Mouse (Mus musculus): ENCODE results near the gene Hes3.

Gene Hes3

DNA sequence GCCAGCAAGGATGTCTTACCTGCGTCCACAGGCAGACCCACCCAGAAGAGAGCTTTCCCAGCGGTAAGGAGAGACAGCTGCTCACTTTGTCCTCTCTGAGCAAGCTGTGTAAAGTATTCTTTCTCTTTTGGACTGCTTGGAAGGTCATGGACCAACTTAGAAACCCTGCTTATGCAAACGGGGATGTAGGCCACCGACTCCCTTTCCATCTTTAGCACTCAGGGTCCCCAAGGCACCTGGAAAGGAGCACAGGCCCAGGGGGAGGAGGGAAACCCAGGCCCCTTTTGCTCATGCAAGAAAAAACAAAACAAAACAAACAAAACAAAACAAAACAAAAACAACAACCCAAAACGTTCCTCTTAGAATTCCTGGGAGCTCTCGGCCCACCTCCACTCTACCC is at the start of gene Hes3:
Hes3 (minus strand) TSS at position 101 of the 400 bp plus-strand sequence.
- no peak for DNase-seq (ENCODE audit: low spot score)

DNA sequence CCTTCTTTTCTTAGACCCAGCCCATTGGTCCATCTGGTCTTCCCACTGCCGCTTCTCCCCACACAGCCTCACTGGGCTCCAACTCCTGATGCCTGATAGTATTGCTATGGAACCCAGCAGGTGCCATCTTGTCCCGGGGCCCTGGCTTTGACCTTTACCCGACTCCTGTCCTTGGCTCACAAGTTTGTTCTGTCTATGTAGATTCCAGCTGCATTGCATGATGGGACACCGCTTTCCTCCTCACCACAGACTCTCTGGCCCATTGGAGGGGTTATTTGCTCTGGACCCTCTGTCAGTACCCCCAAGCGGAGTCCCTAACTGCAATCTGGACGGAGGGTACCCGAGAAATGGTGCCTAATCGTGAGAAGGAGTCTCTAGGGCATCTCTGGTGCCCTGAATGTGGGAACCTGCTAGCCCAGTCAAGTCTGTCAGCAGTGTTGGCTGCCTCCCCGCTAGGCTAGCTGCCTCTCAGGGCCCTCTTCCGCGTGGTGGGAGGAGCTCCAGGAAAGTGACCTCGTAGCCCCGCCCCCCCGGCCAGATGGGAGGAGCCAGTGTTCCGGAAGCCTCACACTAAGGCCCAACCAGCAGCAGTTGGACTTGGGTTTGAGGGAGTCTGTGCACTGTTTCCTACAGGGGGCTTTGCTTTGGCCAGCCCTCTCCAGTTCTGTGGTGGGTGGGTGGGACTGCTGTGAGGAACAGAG is 49.3 kb upstream of the Hes3 start:
- no peak for DNase-seq (ENCODE audit: low spot score)

DNA sequence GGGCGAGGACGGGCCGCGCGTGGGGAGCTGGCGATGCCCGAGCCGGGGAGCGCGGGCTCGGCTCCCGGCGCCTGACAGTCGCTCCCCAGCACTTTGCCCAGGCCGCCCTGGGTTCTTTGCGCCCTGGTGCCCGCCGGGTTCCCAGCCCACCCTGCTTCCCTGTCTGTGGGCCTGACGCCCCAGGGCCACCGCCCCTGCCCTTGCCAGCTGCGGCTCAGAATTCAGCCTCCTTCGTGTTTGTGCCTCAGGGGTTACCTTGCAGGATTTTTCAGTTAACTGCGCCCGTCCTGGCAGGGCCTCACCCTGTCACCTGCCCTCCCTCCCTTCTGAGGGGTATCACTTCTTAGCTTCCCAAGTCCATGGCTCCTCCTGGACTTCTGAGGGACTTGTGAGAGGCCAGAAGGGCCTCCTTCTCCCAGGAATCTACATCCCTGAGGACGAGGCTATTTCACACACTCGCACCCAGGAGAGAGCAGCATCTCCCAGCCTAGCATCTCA is 47.9 kb upstream of the Hes3 start:
- DNase-seq (ENCODE audit: low spot score) = no peak

DNA sequence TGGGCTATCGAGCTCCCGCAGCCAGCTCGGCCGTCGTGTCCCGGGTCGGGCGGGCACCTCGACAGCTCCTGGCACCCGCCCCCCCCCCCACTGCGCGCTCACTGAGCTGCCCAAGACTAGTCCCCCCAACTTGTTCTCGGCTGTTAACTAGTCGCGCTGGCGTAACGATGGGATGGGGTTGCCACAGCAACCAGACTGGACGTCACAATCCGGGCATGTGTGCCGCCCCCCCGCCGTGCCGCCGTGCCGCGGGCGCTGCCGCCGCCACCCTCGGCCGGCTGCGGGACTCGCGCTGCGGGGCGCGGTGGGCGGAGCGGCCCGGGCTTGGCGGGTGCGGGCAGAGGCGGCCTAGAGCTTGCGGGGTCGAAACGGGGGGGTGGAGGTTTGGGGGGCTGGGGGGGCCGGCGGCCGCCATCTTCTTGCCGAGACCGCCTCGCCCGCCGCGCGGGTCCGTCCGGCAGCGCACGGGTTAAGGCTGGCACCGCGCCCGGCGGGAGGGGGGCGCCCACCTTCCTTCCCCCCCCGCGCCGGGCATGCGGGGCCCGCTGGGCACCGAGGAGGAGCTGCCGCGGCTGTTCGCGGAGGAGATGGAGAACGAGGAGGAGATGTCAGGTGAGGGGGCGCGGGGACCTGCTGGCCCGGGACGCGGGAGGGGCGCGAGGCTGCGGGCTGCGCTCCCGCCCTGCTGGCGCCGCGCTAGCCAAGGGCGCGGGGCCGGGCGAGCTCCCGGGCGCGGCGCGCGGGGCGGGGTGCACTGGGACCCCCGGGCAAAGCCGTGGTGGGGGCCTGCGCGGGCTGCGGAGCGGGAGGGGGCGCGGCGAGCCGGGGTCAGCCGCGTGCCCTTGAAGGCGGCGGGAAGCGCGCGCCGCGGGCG is 47.2 kb upstream of the Hes3 start, which contains the start of gene Chd5:
Chd5 (plus strand) TSS at position 233 of the 874 bp plus-strand sequence.
- no peak for DNase-seq (ENCODE audit: low spot score)

DNA sequence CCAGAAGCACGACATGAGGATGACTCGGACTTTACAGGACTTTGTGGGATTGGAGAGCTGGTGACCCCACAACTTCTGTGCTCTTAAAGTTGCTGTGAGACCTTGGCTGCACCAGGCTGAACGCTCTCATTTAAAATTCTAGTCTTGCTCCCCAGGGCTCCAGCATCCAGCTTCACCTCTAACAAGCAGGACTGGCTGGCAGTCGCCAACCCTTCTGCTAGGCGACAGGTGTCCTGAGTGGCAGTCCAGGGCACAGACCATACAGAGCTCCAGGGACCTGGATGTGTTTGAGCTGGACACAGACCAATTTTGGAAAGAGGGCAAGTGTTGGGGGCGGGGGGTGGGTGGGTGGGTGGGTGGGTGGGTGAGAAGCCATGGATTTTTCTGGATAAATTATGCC is 46.3 kb upstream of the Hes3 start:
- no peak for DNase-seq (ENCODE audit: low spot score)

DNA sequence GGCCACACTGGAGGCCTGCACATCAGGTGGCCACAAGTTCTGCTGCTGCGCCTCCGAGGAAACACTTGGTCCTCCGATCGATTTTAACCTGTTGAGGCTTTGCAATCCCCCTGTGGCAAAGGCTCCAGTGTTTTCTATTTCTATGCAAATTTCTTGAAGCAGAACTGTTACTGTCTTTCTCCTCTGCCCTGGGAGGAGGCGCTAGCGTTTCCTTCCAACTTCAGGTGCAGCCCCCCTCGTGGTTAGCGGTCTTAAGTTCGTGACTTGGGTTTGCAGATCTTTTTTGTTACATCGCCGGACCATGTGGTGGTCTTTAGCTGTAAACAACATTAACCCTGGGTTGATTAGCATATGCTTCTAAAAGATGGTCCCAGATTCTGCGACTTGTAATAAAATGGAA is 42.1 kb upstream of the Hes3 start:
- no peak for DNase-seq (ENCODE audit: low spot score)

DNA sequence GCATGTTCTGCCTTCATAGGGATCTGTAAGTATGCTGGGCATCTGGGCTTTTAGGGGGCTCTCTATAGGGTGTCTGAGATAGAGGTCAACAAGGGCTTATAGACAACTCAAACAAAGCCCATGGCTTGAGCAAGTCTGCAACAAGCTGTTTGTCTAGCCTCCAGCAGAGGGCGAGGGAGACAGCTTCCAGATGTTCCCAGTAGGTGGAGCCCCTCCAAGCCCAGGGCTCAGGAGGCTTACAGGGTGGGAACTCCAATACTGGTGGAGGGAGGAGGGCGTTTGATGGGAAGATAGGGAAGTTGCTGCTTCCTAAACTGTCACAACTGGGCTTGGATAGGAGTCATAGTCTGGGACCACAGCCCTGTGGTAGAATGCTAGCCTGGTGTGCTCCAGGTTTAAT is 41.5 kb upstream of the Hes3 start:
- peak; percentile 58 for DNase-seq (ENCODE audit: low spot score)

DNA sequence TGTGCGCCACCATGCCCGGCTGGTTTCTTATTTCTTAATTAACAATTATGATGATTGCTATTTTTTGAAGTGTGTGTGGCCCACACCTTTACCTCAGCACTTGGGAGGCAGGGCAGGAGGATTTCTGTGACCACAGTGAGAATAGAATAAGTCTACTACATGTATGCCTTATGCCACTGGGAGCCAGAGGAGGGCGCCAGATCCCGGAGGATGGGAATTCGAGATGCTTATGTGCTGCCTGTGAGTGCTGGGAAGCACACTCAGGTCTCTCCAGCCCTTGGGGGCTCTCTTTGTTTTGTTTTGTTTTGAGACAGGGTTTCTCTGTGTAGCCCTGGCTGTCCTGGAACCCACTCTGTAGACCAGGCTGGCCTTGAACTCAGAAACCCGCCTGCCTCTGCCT is 37.2 kb upstream of the Hes3 start:
- no peak for DNase-seq (ENCODE audit: low spot score)

DNA sequence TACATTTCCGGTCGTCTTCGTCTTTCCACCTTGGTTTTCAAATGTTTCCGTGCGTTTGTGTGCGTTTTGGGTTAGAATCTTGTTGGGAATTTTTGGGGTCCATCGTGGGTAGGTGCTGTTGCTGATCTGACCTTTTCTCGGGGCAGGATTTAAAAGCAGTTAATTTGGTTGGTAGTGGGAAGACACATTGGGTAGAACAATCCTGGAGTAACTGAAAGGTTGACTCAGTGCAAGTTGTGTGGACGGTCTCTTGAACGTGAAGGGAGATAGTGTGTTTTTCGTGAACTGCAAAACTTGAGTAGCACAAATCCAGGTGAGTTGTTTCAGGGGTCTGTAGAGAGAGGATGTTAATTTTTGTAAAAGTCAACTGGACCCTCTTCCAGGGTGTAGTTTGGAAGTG is 35.1 kb upstream of the Hes3 start:
- DNase-seq (ENCODE audit: low spot score) = no peak

DNA sequence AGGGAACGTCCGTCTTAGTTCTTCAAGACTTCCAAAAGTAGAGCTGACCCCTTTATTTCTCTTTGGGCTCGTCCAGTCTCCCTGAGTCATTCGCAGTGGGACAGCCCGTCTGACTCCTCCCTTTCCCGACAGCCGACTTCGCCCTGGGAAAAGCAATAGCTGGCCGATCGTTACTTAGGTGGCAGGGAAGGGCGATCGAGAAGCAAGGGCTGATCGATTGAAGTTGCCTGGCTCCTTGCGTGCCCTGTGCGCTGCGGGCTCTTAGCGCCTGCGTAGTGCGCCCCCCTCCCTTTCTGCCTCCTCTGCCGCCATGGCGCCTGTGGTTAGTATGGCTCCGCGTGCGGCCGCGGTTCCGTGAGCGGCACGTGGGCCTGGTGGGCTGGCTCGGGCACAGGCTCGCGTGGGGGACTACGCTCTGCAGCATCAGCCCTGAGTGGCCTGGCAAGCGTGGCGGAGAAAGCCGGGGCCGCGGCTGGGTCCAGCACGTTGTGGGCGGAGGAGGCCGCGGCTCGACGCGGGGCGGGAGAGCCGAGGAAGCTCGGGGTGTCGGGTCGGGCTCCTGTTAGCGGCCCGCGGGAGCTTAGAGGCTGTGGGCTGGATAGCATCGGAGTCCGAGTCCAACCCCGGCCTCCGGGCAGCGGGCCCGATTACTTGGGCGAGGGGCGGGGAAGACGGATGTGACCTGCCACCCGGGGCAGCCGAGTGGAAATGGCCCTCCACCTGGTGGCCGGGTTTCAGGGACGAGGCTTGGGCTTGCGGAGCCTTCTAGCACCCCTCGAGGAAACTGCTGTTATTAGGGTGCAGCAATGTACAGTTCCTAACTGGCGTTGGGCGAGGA is 34.3 kb upstream of the Hes3 start, which contains the start of gene Rpl22:
Rpl22 (plus strand) TSS at position 169 of the 838 bp plus-strand sequence.
- DNase-seq (ENCODE audit: low spot score) = peak; percentile 77

DNA sequence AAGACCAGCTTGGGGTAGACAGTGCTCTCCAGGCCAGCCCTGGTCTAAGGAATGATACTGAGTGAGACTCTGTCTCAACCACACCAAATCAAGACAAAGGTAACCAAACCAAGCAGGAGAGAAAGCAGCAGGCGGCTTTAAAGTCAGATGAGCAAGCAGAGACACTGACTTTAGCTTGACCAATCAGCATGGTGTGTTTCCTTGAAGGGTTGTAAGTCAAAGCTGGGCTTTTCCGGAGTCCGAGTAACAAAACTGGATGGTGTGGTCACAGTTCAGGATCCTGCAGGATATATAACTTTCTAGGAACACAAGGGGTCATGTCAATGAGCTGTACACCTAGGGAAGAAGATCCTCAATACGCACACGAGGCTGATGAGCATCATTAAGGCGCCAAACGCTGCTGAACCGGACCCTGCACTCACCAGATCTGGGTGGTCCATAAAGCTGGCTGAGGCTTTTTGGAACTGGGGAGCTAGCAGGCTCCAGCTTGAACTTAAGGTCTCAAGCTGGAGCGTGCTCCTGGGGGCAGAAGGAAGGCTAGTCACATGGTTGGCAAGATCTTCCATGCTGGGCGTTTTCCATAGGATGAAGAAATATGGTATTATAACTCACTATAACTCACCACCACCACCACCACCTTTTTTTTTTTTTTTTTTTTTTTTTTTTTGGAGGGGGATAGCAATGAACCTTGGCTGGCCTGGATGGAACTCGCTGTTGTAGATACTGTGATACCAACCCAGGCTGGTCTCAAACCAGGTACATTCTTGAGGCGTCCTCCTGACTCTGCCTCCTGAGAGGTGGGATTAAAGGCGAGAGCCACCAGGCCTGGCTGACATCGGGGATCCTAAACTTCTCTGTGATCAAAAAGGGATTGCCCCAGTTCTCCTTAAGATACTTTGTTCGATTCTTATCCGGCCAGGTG is 33.4 kb upstream of the Hes3 start:
- no peak for DNase-seq (ENCODE audit: low spot score)

DNA sequence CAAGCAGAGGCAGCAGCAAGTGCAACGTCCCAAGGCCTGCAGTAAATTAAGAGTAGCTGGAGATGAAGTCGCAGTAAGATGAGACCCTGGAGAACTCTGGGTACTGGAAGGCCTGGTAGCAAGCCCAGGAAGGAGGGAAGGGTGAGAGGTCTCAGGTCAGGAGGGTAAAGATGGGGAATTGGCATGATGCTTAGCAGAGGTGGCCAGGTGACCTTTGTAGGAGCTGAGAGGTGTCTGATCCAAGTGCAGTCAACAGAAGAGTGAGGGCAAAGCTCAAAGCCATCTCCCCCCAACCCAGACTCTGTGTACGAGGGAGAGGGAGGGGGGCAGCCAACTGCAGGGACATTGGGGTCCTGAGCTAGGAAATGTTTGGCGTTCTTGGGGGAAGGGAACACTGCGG is 30.0 kb upstream of the Hes3 start:
- DNase-seq (ENCODE audit: low spot score) = no peak

DNA sequence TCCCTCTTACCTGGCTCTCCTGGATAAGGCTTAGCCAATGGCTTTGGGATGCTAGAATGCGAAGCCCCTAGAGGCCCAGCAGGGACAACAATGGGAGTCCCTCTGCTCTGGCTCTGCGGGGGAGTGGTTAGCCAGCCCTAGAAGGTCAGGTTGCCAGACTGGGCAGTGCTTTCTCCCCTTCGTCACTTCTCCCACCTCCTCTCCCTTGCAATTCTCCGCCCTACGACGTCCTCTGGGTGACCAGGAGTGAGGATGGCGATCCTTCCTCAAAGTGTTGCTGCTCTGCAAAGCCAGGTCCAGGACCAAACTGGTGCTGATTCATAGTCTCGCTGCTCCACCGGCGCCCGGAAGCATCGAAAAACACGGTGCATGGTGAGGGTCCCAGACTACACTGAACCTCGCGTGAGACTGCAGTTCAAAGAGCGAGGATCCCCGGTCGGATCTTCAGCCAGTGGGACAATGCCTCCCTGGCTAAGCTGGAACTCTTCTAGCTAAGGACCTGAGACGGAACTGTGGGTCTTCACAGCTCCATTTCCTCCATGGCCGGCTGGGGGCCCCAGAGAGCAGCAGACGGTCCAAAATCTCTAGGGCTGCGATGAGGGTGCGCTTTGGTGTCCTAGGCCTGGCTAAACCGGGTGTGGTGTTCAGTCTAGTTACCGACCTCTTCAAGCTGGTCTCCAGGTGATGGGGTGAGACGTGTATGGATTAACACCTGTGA is 27.2 kb upstream of the Hes3 start, which contains the start of gene Rnf207:
Rnf207 (minus strand) TSS at position 477 of the 718 bp plus-strand sequence.
- peak; percentile 41 for DNase-seq (ENCODE audit: low spot score)

DNA sequence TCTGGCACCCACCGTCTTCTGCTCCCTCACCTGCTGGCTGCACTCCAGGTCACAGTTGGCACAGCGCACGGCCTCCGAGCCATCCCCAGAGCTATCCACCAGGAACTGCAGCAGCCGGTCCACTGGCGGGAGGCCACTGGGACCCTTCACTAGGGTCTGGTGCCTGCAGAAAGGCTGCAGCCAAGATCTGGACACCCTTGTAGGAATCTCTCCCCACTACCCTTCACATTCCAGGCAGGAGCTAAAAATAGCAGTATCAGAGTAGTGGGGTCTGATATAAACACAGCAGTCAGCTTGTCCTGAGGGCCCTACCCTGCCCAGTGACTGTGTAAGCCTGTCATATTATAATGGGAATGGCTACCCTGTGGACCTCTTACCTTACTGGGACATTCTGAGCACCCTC is 26.2 kb upstream of the Hes3 start:
- no peak for DNase-seq (ENCODE audit: low spot score)

DNA sequence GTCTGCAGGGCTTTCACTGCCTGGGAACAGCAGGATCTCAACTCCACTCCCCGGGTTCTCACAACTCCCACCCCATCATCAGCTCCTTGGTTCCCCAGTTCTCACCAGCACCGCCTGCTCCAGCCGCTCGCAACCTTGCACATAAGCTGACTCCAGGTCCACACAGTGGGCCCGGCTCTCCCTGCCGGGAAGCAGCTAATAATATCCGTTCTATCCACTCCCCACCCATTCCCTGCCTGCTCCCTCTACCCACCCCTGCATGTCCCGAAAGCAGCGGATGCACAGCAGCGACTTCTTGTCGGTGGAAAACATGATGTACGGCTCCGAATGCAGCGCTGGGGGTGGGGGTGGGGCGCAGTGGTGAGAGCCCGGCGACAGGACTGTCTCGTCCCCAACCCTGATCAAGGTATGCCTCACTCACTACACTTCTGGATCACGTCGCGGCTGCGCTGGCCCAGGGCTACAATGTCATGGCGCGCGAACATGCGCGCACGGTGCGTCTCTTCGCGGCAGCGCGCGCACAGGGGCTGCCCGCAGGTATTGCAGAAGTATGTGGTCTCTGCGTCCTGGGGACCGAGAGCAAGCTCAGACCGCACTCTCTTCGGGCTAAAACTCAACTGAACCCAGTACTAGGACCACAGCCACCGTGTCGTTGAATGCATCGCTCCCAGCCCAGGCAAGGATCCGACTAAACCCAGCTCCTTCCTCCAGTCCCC is 24.2 kb upstream of the Hes3 start:
- no peak for DNase-seq (ENCODE audit: low spot score)

DNA sequence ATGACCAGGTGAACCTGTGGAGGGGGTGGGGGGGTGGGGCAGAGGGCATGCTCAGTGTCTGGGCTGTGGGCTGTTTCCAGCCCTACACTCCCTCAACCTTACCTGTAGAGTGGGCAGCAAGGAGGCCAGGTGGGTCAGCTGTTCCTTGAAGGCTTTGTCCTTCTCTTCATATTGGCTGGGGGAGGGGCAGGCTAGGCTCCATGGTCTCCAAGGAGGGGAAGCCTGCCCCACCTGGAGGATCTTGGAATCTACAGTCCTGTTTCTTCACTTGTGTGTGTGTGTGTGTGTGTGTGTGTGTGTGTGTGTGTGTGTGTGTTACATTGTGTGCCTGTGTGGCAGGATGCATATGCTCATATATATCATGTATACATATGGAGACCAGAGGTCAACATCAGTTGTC is 22.5 kb upstream of the Hes3 start:
- no peak for DNase-seq (ENCODE audit: low spot score)

DNA sequence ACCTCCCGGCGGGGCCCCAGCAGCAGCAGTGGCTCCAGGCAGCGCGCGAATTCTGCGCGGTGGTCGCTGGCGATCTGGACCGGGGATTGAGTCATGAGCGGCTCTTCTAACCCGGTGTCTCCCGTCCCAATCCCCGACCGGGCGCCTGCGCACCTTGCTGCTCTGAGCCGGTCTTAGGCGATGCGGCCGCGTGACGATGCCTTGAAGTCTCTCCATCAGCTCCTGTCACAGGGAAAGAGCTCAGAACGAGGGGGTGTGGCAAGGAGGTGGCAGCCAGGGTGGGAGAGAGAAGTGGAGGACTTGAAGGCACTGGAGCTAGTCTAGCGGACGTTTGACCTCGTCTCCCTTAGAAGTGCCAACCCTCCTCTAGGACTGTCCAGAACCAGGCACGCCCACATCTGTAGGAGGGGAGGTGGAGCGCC is 21.8 kb upstream of the Hes3 start:
- DNase-seq (ENCODE audit: low spot score) = no peak

DNA sequence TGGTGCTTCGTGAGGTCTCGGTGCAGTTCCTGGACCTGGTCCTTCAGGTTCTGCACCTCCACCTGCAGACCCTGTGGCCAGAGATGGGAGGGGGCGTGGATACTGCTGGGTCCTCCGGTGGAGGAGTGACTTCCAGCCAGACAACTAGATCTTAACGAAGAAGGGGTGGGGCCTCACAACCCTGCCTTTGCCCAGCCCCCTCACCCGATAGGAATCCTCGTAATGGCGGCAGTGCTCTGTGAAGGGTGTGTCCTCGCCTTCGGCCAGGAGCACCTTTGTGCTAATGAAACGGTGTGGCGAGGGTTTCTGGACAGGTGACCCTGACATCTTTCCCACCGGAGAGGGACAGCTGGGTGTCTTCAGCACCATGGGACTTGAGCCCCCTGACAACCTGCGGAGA is 20.7 kb upstream of the Hes3 start:
- DNase-seq (ENCODE audit: low spot score) = no peak

DNA sequence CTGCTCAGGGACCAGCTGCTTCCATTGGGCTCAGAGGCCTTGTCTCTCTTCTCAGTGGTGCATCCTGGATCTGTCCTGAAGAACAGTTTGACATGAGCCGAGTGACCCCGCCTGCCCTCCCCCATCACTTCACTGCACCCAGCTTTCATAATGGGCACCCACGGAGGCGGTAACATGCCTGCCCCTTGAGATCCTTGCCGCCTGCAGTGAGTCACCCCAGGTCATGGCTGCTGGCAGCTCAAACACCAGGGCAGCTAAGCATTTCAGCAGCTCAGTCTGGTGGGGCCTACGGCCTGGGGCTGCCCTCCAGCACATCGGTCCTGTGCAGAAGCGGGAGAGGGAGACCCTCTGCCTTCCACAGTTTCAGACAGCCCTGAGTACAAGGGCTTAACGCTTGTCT is 16.1 kb upstream of the Hes3 start:
- no peak for DNase-seq (ENCODE audit: low spot score)

DNA sequence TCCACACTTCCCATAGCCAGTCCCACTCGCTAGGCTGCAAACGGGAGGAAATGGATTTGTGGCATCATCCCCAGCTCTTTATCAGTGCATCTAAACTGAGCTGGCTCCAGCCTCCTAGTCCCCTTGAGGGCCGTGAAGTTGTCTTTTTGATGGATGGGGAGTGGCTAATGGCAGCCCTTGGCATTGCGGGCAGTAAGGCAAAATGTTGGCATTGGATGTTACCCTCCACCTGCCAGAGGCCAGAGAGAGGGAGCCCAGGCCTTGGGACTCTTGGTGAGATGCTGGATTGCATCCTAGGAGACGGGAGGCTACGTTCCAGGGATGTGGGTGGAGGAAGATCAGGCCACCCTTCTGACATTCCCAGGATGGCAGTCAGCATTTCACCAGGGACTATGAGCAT is 14.5 kb upstream of the Hes3 start:
- DNase-seq (ENCODE audit: low spot score) = no peak

Data from ovary, postnatal 14 days (tissue).